Mouse (Mus musculus): Measurements from ENCODE around the gene Pdzd4. TPM values are rescaled to one million over a fixed set of nuclear protein-coding genes. Genes with fewer than 3 reads are reported as not detected.

The Pdzd4 gene
- total and polyA plus RNA-seq, 3 experiments, result 1.1 to 1.7 (median 1.5) TPM

DNA sequence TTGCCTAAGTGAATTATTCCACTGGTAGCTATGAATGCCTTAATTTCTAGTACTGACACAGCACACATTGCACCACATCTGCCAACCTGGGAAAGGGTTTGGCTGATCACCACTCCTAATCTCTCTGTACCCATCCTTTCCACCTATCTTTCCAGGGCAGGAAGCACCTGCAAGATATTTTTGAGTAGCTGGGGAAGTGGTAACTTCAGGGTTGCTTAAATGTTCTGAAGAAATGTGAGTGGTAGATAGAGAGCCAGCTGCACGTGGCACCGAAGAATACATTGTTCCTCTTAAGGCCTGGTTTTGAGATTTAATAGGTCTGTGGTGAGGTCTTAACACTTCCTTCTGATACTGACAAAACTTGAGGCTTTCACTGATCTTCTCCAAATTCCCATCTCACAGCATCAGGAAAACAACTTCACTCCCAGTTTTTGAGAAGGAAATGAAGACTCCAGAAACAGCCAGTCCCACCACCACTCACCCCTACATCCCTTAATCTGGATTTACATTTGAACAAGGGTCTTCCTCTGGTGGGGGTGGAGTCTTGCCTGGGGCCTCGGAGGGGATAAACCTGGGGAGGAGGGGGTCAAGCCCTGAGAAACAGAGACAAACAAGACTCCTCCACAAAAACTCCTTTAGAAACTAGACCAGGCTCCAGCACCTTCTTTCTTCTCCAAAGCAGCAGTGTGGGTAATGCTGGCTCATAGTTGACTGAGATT is 8.0 kb downstream of the Pdzd4 start:
- no peaks in the 10 kb centered on the region for H3K36me3 ChIP-seq (ENCODE audit: control insufficient read depth, insufficient read depth, low read length)
- 46% methylated on average over 3 of the region's 3 CpGs for WGBS
- H3K27me3 ChIP-seq (ENCODE audit: control insufficient read depth, insufficient read depth, low read length), result no peaks in the 10 kb centered on the region
- no peak overlapping the region for H3K4me3 ChIP-seq
- no peaks in the 10 kb centered on the region for H3K79me2 ChIP-seq (replicated peaks; ENCODE audit: control insufficient read depth, insufficient read depth, low read length)
- intact Hi-C loops (cut with DNase I), result no loop called here
- no peak for DNase-seq
- no peak overlapping the region for H3K9ac ChIP-seq (ENCODE audit: low read depth, low read length)
- no peak overlapping the region for H3K27ac ChIP-seq
- TF ChIP-seq POLR2A (IDR thresholded peaks at IDR 0.05; ENCODE audit: insufficient read depth, low read depth, low read length) (no peak), CTCF (IDR thresholded peaks at IDR 0.05) (no peak)
- no peaks in the 10 kb centered on the region for H3K4me1 ChIP-seq (ENCODE audit: control insufficient read depth, insufficient read depth, low read length)

DNA sequence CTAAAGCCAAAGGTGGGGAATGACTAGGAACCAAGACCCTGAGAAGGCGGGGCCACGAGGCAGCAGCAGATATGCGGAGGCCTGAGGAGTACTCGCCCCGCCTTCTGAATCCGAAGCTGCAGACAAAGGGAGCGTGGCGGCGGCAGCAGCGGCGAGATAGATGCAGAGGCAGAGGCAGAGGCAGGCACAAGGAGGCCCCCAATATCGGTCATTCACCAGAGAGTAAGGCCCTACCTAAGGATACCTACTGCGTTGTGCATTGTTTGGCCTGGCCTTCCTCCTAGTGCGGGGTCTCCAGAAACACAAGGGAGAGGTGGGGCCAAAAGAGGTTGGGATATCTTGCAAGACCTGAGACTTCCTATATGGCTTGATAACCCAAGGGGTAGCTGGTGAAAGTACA is 9.7 kb downstream of the Pdzd4 start:
- Histone ChIP-seq H3K36me3 (ENCODE audit: control insufficient read depth, insufficient read depth, low read length) (no peaks in the 10 kb centered on the region), H3K27me3 (ENCODE audit: control insufficient read depth, insufficient read depth, low read length) (no peaks in the 10 kb centered on the region), H3K4me1 (ENCODE audit: control insufficient read depth, insufficient read depth, low read length) (no peaks in the 10 kb centered on the region), H3K9ac (ENCODE audit: low read depth, low read length) (no peak overlapping the region), H3K79me2 (replicated peaks; ENCODE audit: control insufficient read depth, insufficient read depth, low read length) (no peaks in the 10 kb centered on the region), H3K4me3 (no peak overlapping the region), H3K27ac (no peak overlapping the region)
- no peak for TF ChIP-seq POLR2A (IDR thresholded peaks at IDR 0.05; ENCODE audit: insufficient read depth, low read depth, low read length)
- no peak for TF ChIP-seq EP300 (IDR thresholded peaks at IDR 0.05; ENCODE audit: insufficient read depth, low read depth, low read length)
- no peak for TF ChIP-seq CTCF (IDR thresholded peaks at IDR 0.05)
- no peak for DNase-seq
- intact Hi-C loops (cut with DNase I), result no loop called here
- 18% methylated on average over 14 of the region's 14 CpGs for WGBS

DNA sequence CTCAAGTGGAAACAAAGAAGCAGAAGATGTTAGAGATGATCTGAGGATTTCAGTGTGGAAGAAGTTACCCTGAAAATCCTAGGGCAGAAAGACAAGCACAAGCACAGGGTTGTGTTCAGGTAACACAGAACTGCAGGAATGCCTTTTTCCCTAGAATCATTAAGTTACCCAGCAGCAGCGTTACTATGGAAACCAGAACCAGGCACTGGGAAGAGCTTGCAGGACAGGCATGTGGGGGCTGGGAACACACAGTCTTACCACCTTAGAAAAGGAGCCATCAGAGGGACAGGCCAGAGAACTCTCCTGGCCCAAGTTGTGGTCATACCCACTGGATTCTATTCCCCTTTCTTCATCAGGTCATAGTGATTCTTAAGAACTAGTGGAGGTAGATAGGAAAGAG is 19.0 kb downstream of the Pdzd4 start:
- H3K27me3 ChIP-seq (ENCODE audit: control insufficient read depth, insufficient read depth, low read length), result no peaks in the 10 kb centered on the region
- intact Hi-C loops (cut with DNase I), result no loop called here
- no peak overlapping the region for H3K9ac ChIP-seq (ENCODE audit: low read depth, low read length)
- no peak overlapping the region for H3K27ac ChIP-seq
- no peak overlapping the region for H3K4me3 ChIP-seq
- H3K79me2 ChIP-seq (replicated peaks; ENCODE audit: control insufficient read depth, insufficient read depth, low read length), result no peaks in the 10 kb centered on the region
- no peak for TF ChIP-seq CTCF (IDR thresholded peaks at IDR 0.05)
- TF ChIP-seq POLR2A (IDR thresholded peaks at IDR 0.05; ENCODE audit: insufficient read depth, low read depth, low read length), result no peak
- no peak for TF ChIP-seq EP300 (IDR thresholded peaks at IDR 0.05; ENCODE audit: insufficient read depth, low read depth, low read length)
- no peak for DNase-seq
- 66% methylated on average over 1 of the region's 1 CpGs for WGBS
- no peaks in the 10 kb centered on the region for H3K36me3 ChIP-seq (ENCODE audit: control insufficient read depth, insufficient read depth, low read length)
- H3K4me1 ChIP-seq (ENCODE audit: control insufficient read depth, insufficient read depth, low read length), result no peaks in the 10 kb centered on the region

DNA sequence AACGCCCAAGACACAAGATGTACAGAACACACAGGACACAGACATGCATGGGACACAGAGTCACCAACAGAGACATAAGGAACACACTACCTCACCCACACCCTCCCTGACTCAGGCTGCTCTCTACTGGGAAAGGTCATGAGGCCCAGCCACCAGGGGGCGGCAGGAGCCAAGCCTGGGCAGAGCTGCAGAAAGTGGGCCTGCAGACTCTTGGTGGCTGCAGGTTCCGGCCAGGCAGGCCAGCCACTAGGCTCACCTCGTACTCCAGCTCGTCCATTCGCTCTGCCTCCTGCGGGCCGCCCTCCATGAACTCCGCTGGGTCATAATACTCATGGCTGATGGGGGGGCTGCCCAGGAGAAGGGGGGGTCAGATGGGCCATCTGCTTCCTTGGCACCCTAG is 26.3 kb downstream of the Pdzd4 start:
- Histone ChIP-seq H3K27ac (no peak overlapping the region), H3K4me1 (ENCODE audit: control insufficient read depth, insufficient read depth, low read length) (no peaks in the 10 kb centered on the region; the same call in 1 of the 2 replicates), H3K4me3 (no peak overlapping the region), H3K36me3 (ENCODE audit: control insufficient read depth, insufficient read depth, low read length) (no peaks in the 10 kb centered on the region), H3K79me2 (replicated peaks; ENCODE audit: control insufficient read depth, insufficient read depth, low read length) (no peaks in the 10 kb centered on the region), H3K27me3 (ENCODE audit: control insufficient read depth, insufficient read depth, low read length) (no peaks in the 10 kb centered on the region), H3K9ac (ENCODE audit: low read depth, low read length) (no peak overlapping the region)
- TF ChIP-seq EP300 (IDR thresholded peaks at IDR 0.05; ENCODE audit: insufficient read depth, low read depth, low read length) (0 out of 2 replicates have a peak, but pooled peaks have one; percentile 17), CTCF (IDR thresholded peaks at IDR 0.05) (peak; percentile 83), POLR2A (IDR thresholded peaks at IDR 0.05; ENCODE audit: insufficient read depth, low read depth, low read length) (no peak)
- intact Hi-C loops (cut with DNase I), result loop anchor here (1.0 to 5.0 kb wide), 3 partner anchors 96 to 614 kb away; no protein-coding TSS in a partner anchor
- WGBS, result 18% methylated on average over 9 of the region's 9 CpGs
- DNase-seq, result peak; percentile 71 to 76

DNA sequence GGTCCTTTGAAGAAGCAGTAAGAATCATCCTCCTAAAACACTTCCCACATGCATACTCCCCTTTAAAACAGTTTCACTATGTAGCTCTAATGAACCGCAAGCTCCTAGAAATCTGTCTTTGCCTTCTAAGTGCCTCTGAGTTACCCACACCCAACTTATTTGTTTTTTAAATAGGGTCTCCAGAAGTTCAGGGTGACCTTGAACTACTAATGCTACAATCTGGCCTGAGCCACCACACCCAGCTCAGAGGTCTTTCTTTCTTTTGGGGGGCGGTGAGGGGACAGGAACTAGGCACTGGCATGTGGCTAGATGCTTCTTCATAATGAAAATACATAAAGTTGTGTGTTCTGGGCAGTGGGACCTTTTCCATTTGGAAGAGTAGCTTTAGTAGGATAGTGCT is 27.3 kb downstream of the Pdzd4 start:
- Histone ChIP-seq H3K4me1 (ENCODE audit: control insufficient read depth, insufficient read depth, low read length) (no peaks in the 10 kb centered on the region; the same call in 1 of the 2 replicates), H3K36me3 (ENCODE audit: control insufficient read depth, insufficient read depth, low read length) (no peaks in the 10 kb centered on the region), H3K79me2 (replicated peaks; ENCODE audit: control insufficient read depth, insufficient read depth, low read length) (no peaks in the 10 kb centered on the region), H3K27me3 (ENCODE audit: control insufficient read depth, insufficient read depth, low read length) (no peaks in the 10 kb centered on the region), H3K27ac (no peak overlapping the region), H3K9ac (ENCODE audit: low read depth, low read length) (no peak overlapping the region), H3K4me3 (no peak overlapping the region)
- TF ChIP-seq POLR2A (IDR thresholded peaks at IDR 0.05; ENCODE audit: insufficient read depth, low read depth, low read length) (no peak), EP300 (IDR thresholded peaks at IDR 0.05; ENCODE audit: insufficient read depth, low read depth, low read length) (no peak)
- no peak for DNase-seq
- intact Hi-C loops (cut with DNase I), result loop anchor here (5.0 kb wide), 1 partner anchor 615 kb away; no protein-coding TSS in a partner anchor
- 86% methylated on average over 2 of the region's 2 CpGs for WGBS

DNA sequence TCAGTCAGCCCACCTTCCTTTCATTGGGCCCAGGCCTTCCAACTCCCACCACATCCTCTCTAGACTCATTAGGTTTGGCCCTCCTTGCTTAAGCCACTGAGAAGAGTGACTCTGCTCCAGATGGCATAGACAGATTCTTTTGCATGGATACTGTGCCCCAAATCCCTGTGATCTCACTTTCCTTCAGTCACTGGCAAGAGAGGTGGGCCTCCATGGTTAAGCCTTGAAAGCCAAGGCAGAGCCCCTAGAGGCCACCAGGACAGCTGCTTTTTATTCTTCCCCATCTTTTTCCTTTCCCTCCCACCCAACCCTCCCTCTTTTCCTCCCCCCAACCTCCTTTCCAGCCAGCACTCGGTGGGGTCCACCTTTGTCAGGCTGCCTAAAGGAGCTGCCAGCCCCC is 31.3 kb downstream of the Pdzd4 start:
- Histone ChIP-seq H3K79me2 (replicated peaks; ENCODE audit: control insufficient read depth, insufficient read depth, low read length) (no peaks in the 10 kb centered on the region), H3K4me1 (ENCODE audit: control insufficient read depth, insufficient read depth, low read length) (no peaks in the 10 kb centered on the region; the same call in 1 of the 2 replicates), H3K27me3 (ENCODE audit: control insufficient read depth, insufficient read depth, low read length) (no peaks in the 10 kb centered on the region), H3K27ac (no peak overlapping the region), H3K4me3 (no peak overlapping the region), H3K9ac (ENCODE audit: low read depth, low read length) (no peak overlapping the region), H3K36me3 (ENCODE audit: control insufficient read depth, insufficient read depth, low read length) (no peaks in the 10 kb centered on the region)
- 27% methylated on average over 1 of the region's 1 CpGs for WGBS
- TF ChIP-seq CTCF (IDR thresholded peaks at IDR 0.05) (no peak), POLR2A (IDR thresholded peaks at IDR 0.05; ENCODE audit: insufficient read depth, low read depth, low read length) (no peak), EP300 (IDR thresholded peaks at IDR 0.05; ENCODE audit: insufficient read depth, low read depth, low read length) (no peak)
- intact Hi-C loops (cut with DNase I), result no loop called here
- peak in 1 of 2 experiments; percentile 1 for DNase-seq

Data from heart, adult 2 months (tissue).